Mouse (Mus musculus): ENCODE measurements around the gene Cc2d2b. TPM values are rescaled to one million over a fixed set of nuclear protein-coding genes. Genes with fewer than 3 reads are reported as not detected.

The Cc2d2b gene
- polyA plus RNA-seq, 1 experiment from 2014 or later = not detected

- 78% methylated on average over 4 of the region's 4 CpGs for WGBS
- no peak overlapping the region for H3K4me2 ChIP-seq
- no peaks in the 10 kb centered on the region for H3K4me1 ChIP-seq (ENCODE audit: insufficient read depth)
- no peak for DNase-seq
- H3K4me3 ChIP-seq (ENCODE audit: low read depth, low read length) = no peak overlapping the region
- H3K27me3 ChIP-seq (ENCODE audit: insufficient read depth, low read length) = no peaks in the 10 kb centered on the region
- H3K36me3 ChIP-seq (ENCODE audit: insufficient read depth) = no peaks in the 10 kb centered on the region
- no peak for TF ChIP-seq CTCF (IDR thresholded peaks at IDR 0.05; ENCODE audit: low read depth)
- no peak overlapping the region for H3K27ac ChIP-seq (ENCODE audit: low read depth)
- H3K9ac ChIP-seq = no peak overlapping the region
- no peaks in the 10 kb centered on the region for H3K9me3 ChIP-seq (ENCODE audit: low read depth, low read length)
- ATAC-seq (ENCODE audit: insufficient read depth) = no peak
Observed at GRCm38 (mm10) chr19:40821306-40821825, 72.8 kb downstream of the Cc2d2b start.

- 64% methylated on average over 5 of the region's 5 CpGs for WGBS
- no peak overlapping the region for H3K9ac ChIP-seq
- no peak for ATAC-seq (ENCODE audit: insufficient read depth)
- TF ChIP-seq CTCF (IDR thresholded peaks at IDR 0.05; ENCODE audit: low read depth) = no peak
- no peaks in the 10 kb centered on the region for H3K36me3 ChIP-seq (ENCODE audit: insufficient read depth)
- H3K27me3 ChIP-seq (ENCODE audit: insufficient read depth, low read length) = no peaks in the 10 kb centered on the region
- no peak for DNase-seq
- H3K4me1 ChIP-seq (ENCODE audit: insufficient read depth) = peaks cover 12% of the 10 kb centered on the region; the same call in 1 of the 2 replicates
- H3K4me3 ChIP-seq (ENCODE audit: low read depth, low read length) = no peak overlapping the region
- no peaks in the 10 kb centered on the region for H3K9me3 ChIP-seq (ENCODE audit: low read depth, low read length)
- no peak overlapping the region for H3K27ac ChIP-seq (ENCODE audit: low read depth)
- H3K4me2 ChIP-seq = no peak overlapping the region
Observed at GRCm38 (mm10) chr19:40825636-40826035, 77.1 kb downstream of the Cc2d2b start.

GRCm38 (mm10) chr19:40826735-40827134 is 78.2 kb downstream of the Cc2d2b start:
- DNase-seq (peak; percentile 50), ATAC-seq (ENCODE audit: insufficient read depth) (no peak)
- no peaks in the 10 kb centered on the region for H3K9me3 ChIP-seq (ENCODE audit: low read depth, low read length)
- no peaks in the 10 kb centered on the region for H3K36me3 ChIP-seq (ENCODE audit: insufficient read depth)
- H3K27ac ChIP-seq (ENCODE audit: low read depth) = no peak overlapping the region
- H3K9ac ChIP-seq = no peak overlapping the region
- no peak for TF ChIP-seq CTCF (IDR thresholded peaks at IDR 0.05; ENCODE audit: low read depth)
- WGBS = 36% methylated on average over 7 of the region's 7 CpGs
- no peaks in the 10 kb centered on the region for H3K27me3 ChIP-seq (ENCODE audit: insufficient read depth, low read length)
- H3K4me3 ChIP-seq (ENCODE audit: low read depth, low read length) = no peak overlapping the region
- peaks cover 12% of the 10 kb centered on the region; the same call in 1 of the 2 replicates for H3K4me1 ChIP-seq (ENCODE audit: insufficient read depth)
- H3K4me2 ChIP-seq = no peak overlapping the region

- no peak overlapping the region for H3K27ac ChIP-seq (ENCODE audit: low read depth)
- H3K9ac ChIP-seq = peak overlapping the region; percentile 97
- no peaks in the 10 kb centered on the region for H3K36me3 ChIP-seq (ENCODE audit: insufficient read depth)
- TF ChIP-seq CTCF (IDR thresholded peaks at IDR 0.05; ENCODE audit: low read depth) = no peak
- ATAC-seq (ENCODE audit: insufficient read depth) = no peak
- no peaks in the 10 kb centered on the region for H3K27me3 ChIP-seq (ENCODE audit: insufficient read depth, low read length)
- no peak for DNase-seq
- H3K4me2 ChIP-seq = peak overlapping the region; percentile 88
- H3K9me3 ChIP-seq (ENCODE audit: low read depth, low read length) = no peaks in the 10 kb centered on the region
- WGBS = 45% methylated on average over 7 of the region's 7 CpGs
- peaks cover 18% of the 10 kb centered on the region for H3K4me1 ChIP-seq (ENCODE audit: insufficient read depth)
- peak overlapping the region; percentile 74 for H3K4me3 ChIP-seq (ENCODE audit: low read depth, low read length)
Observed at GRCm38 (mm10) chr19:40830198-40830597, 81.6 kb downstream of the Cc2d2b start.

- Histone ChIP-seq H3K4me3 (ENCODE audit: low read depth, low read length) (peak within 1 kb of the TSS; percentile 74), H3K9ac (peak within 1 kb of the TSS; percentile 97), H3K9me3 (ENCODE audit: low read depth, low read length) (no peaks in the 10 kb centered on the region), H3K27me3 (ENCODE audit: insufficient read depth, low read length) (no peaks in the 10 kb centered on the region), H3K4me1 (ENCODE audit: insufficient read depth) (peaks cover 18% of the 10 kb centered on the region), H3K4me2 (peak within 1 kb of the TSS; percentile 88), H3K36me3 (ENCODE audit: insufficient read depth) (no peaks in the 10 kb centered on the region), H3K27ac (ENCODE audit: low read depth) (peak within 1 kb of the TSS; percentile 85)
- peak; percentile 99 for ATAC-seq (ENCODE audit: insufficient read depth)
- TF ChIP-seq CTCF (IDR thresholded peaks at IDR 0.05; ENCODE audit: low read depth) = no peak
- WGBS = under 1% methylated on average over 71 of the region's 71 CpGs
- peak; percentile 96 for DNase-seq
Observed at GRCm38 (mm10) chr19:40830703-40831415, 82.3 kb downstream of the Cc2d2b start, which contains the start of gene Ccnj. TSS of gene Ccnj (plus strand) at chr19:40831279.

- 0 out of 2 replicates have a peak, but pooled peaks cover 2% of the 10 kb centered on the region for H3K36me3 ChIP-seq (ENCODE audit: insufficient read depth)
- no peaks in the 10 kb centered on the region for H3K27me3 ChIP-seq (ENCODE audit: insufficient read depth, low read length)
- under 1% methylated on average over 76 of the region's 76 CpGs for WGBS
- DNase-seq = peak; percentile 76
- peak overlapping the region; percentile 88 for H3K4me2 ChIP-seq
- peak; percentile 74 for ATAC-seq (ENCODE audit: insufficient read depth)
- peak overlapping the region; percentile 74 for H3K4me3 ChIP-seq (ENCODE audit: low read depth, low read length)
- peak overlapping the region; percentile 85 for H3K27ac ChIP-seq (ENCODE audit: low read depth)
- peaks cover 17% of the 10 kb centered on the region for H3K4me1 ChIP-seq (ENCODE audit: insufficient read depth)
- no peak for TF ChIP-seq CTCF (IDR thresholded peaks at IDR 0.05; ENCODE audit: low read depth)
- peak overlapping the region; percentile 97 for H3K9ac ChIP-seq
- H3K9me3 ChIP-seq (ENCODE audit: low read depth, low read length) = no peaks in the 10 kb centered on the region
Observed at GRCm38 (mm10) chr19:40831416-40832201, 83.1 kb downstream of the Cc2d2b start.

GRCm38 (mm10) chr19:40832361-40832760 is 83.8 kb downstream of the Cc2d2b start:
- peaks cover 11% of the 10 kb centered on the region for H3K4me1 ChIP-seq (ENCODE audit: insufficient read depth)
- no peak overlapping the region for H3K27ac ChIP-seq (ENCODE audit: low read depth)
- peak overlapping the region; percentile 88 for H3K4me2 ChIP-seq
- DNase-seq (no peak), ATAC-seq (ENCODE audit: insufficient read depth) (no peak)
- peak overlapping the region; percentile 74 for H3K4me3 ChIP-seq (ENCODE audit: low read depth, low read length)
- H3K36me3 ChIP-seq (ENCODE audit: insufficient read depth) = peaks cover 9% of the 10 kb centered on the region
- H3K9me3 ChIP-seq (ENCODE audit: low read depth, low read length) = no peaks in the 10 kb centered on the region
- no peak for TF ChIP-seq CTCF (IDR thresholded peaks at IDR 0.05; ENCODE audit: low read depth)
- peak overlapping the region; percentile 97 for H3K9ac ChIP-seq
- H3K27me3 ChIP-seq (ENCODE audit: insufficient read depth, low read length) = no peaks in the 10 kb centered on the region
- WGBS = 14% methylated on average over 5 of the region's 5 CpGs
